Mouse (Mus musculus) adipocyte (in vitro differentiated cells): Measurements from ENCODE around the gene Dner.

ENCODE experiments used
- DNase-seq: peaks from one replicate; pipeline ENCODE4 v3.0.0-alpha.2; 2016; ENCODE audit warnings: low spot score

Dner gene

DNA sequence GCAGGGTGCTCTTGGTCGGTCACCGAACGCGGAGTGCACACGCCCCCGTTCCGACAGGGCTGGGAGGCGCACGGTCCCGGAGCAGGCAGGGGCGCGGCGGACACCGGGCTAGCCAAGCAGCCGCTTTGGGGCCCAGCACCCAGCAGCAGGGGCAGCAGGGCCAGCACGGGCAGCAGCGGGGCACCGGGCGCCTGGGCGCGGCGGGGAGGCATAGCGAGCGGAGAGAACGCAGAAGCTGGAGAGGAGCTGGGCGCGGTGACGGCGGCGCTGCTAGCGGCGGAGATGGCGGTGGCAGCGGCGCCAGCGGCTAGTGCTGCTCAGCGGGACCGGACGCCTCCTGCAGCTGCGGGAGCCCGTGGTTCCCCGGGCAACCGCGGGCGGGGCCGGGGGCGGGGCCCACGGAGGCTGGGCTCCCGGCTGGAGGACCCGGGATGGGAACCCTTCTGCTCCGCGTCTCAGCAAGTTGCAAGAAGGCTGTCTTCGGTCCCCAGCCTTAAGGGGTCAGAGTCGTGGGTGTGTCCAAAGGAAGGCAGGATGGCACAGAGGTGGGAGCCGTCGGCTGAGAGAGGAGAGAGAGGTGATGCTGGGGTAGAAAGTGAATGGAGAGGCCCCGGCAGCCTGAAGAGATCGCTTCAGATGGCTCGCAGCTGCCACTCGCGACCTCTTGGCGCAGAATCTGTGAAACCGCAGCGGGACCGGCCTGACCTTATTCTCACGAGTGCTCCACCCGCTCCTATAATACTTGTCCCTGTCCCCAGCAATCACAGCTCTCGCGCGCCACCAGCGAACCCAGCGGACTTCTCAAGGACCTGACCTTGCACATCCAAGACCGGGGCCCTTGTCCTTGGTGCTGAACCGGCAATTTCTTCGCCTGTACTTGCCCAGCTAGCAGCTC lies at the start of gene Dner:
TSS of gene Dner (minus strand) at position 705 of the 895 bp plus-strand sequence.
- DNase-seq, result peak; percentile 9

DNA sequence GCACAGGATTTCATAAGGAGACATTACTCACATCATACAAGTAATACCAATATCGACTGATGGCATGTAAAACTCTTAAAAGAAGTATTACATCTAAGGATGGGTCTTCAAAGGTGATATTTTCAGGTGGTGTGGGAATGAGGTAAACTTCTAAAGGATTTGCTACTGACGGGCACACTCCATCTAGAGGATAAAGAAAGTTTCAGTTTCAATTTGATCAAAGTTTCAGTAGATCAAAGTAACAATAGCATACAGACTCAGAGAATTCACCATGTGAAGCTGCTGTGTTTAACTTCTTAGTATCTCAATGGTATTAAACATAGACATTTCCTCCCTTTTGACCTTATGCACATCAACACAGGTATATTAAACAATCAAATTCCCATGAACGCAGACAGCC lies 46.1 kb upstream of the Dner start:
- DNase-seq, result no peak

DNA sequence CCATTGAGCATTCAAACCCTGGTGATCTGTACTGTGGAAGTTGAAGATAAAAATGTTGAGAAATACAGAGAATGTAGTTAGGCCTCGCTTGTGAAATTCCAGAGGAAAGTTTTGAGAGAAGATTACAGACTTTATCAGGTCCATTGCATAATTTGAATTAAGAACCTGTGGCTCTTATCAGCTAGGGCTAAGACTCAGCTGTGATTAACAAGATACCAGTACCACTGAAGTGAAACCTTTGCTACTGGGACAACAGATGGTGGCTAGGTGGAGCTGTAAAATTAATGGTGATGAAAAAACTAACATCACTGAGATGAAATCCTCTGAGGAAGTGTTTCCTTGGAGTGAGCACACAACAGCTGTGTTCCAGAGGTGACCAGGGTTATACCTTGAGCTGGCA lies 44.1 kb upstream of the Dner start:
- DNase-seq, result no peak

DNA sequence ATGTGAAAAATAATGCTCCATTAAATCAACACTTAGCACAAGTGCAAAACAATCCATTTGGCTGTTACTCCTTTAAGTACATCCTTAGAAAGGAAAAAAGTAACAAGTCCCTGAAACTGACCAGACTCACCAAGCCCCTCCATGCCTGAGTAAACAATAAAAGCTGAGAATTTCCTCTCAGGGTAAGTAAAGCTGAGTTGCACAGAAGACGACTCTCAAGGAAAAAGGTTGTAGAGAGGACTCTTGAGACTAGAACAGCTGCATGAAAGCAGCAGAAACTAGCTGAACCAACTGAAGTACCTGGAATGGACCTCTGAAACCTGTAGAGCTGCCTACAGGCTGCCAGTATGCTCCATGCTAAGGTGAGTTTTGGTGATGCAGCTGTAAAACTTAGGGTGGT lies 41.1 kb upstream of the Dner start:
- DNase-seq, result no peak

DNA sequence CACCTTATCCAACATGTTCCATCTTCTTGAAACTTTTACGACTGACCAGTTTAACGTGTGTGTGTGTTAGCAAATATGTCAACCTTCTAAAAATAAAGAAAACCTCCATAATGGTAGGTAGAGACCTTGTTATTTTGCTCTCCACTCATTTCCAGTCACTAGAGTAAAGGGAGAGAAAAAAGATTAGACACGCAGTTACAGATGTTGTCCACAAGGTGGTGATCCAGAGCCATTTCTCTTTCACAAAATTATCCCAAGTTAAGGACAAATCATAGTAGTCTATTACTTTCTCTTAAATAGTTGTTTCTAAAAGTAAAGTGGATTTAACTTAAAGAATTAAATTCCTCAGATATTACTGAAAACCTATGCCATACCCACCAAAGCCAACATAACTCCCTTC lies 37.8 kb upstream of the Dner start:
- peak; percentile 65 for DNase-seq

DNA sequence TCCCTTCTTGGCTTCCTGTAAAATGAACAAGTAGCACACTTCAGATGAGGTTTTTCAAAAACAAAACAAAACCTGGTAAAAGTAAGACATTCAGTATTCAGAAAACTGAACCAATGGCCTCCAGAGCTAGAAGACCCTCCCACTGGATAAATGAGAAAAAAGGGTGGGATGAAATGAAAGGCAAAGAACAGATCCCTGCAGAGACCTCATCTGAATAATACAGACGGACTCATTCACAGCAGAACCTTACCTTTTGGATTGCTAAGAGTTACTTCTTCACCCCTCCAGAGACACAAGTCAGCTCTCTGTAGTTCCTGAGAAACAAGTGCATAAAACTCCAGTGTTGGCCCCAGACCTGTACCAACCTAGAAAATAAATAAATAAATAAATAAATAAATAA lies 35.7 kb upstream of the Dner start:
- no peak for DNase-seq

DNA sequence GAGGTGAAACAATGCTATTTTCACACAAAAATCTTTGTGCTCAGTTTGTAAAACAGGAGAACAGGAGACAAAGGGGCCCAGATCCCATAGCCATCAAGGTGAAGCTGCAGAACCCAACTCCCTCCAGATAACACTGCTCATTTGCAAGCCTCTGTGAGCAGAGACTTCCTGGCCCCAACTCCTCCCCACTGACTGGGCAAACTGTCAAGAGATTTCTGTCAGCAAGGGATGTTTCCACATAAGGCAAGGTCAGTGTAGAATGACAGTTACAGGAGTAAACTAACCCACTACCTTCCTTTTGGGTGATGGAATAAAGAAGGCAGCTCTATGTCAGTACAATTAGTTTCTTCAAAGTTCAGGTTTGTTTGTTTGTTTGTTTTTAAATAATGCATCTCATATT lies 26.8 kb upstream of the Dner start:
- DNase-seq, result peak; percentile 47

DNA sequence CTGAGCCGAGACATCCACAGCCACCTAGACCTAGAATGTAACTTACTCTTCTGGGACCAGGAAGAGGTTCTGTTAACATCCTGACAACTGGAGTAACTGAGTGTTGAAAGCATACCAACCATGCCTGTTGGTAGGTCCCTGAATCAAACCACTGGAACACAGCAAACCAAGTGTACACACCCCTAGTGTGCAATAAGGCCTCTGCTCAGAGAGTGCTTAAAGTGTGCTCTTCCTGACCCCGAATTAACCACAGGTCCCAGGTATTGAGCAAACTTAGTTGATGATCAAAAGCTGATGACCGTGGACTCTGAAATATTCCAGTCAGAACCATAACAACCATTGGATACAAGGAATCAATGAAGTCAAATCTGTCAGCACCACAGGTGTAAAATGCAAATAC lies 26.4 kb upstream of the Dner start:
- DNase-seq, result no peak

DNA sequence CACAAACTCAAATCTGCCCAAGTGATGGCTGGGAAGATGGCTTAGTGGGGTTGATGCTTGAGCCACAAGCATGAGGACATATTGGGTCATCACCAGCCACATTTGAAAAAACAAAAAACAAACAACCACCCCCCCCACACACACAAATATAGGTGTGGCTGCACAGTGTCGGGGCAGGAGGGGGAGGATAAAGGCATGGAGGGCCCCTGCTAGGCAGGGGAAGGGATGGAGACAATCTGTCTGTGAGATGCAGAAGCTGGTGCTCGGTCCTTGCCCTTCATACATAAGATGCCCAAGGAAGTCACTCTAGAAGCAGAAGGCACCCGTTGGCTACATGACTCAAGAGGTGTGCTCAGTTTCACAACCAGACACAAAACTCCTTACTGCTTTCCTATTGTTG lies 25.9 kb upstream of the Dner start:
- no peak for DNase-seq

DNA sequence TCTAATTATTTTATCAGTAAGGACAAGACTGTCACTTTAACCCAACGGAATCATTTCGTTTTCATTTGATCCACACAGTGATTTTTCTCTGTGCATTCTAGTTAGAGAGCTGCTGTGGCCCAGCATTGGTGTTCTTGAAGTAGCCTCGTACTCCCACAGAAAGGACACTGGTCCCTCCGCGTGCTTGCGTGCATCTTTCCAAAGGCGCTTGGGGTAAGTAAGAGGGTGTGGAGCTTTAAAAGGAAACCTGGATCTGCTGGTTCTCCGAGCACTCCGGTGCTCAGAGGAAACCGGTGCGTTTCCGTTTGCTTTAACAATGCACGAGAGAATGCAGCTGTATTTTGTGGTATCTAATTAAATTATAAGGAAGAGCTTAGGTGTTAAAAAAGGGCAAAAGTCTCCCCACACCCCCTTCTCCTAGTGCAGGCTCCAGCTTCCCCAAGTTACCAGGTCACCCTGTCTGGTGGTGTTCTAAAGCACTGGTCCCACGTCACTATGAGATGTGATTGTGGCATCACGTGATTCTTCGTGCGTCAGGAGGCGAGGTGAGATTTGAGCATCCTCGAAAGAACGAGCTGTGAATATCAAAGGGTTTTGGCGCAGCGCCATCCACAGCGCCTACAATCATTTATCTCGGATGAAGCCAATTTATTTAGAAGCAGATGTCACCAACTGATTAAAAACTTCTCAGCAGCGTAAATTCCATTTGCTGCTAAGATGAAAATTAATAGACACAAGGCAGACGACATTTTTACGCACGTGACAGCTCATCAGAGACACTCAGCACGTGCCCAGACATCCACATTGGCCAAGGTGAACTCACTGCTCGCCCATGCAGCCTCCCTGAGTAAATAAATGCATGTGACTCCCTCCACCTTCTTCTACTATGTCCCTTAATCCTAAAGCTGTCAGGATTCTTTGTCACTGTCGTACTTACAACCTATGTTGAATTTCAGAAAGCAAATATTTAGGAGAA lies 14.1 kb upstream of the Dner start:
- DNase-seq, result no peak

DNA sequence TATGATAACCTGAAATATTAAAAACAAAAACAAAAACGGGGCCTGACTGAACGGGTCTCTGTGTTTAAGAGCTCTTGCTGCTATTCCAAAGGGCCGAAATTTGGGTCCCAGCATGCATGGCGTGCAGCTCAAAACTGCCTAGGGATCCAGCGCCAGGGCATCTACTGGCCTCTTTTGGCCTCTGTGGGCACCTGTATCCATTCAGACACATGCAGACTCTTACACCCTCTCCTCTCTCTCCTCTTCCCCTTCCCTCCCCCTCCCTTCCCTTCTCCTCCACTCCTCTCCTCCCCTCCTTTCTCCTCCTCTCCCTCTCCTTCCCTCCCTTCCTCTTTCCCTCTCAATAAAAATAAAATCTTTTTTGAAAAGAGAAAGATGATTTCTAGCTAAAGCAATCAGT lies 13.4 kb upstream of the Dner start:
- DNase-seq, result no peak

DNA sequence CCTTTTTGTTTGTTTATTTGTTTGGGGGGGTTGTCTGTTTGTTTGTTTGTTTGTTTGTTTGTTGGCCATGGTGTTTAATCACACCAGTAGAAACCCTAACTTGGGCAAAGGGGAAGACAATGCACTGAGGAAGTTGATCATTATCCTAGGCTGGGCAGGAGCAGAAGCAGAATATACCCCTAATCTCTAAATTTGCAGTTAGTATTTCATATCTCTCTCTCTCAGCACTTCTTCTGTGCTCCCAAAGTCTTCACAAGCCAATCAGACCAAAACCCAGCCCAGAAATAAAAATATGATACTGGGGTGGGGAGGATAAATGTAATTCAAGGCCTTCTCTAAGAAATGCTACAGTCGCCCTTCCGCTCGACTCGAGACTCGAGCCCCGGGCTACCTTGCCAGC lies 4.2 kb upstream of the Dner start:
- no peak for DNase-seq

DNA sequence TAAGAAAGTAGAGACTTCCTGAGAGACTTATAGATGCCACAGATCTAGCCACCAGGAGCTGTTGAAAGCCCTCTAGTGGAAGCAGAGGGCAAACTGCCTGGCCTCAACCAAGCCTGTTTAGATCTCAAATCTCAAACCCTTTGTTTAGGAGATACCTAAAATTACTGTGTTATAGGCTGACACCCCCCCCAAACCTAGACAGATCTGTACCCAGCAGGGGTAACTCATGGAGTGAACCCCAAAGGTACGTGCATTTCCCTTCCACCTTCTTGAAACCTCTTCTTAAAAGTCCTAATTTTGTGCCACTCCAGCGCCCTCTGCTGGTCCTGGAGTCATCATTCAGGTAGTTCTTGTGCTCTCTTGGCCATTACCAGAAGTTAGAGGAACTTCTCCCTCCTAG lies 1.1 kb upstream of the Dner start:
- peak; percentile 51 for DNase-seq

DNA sequence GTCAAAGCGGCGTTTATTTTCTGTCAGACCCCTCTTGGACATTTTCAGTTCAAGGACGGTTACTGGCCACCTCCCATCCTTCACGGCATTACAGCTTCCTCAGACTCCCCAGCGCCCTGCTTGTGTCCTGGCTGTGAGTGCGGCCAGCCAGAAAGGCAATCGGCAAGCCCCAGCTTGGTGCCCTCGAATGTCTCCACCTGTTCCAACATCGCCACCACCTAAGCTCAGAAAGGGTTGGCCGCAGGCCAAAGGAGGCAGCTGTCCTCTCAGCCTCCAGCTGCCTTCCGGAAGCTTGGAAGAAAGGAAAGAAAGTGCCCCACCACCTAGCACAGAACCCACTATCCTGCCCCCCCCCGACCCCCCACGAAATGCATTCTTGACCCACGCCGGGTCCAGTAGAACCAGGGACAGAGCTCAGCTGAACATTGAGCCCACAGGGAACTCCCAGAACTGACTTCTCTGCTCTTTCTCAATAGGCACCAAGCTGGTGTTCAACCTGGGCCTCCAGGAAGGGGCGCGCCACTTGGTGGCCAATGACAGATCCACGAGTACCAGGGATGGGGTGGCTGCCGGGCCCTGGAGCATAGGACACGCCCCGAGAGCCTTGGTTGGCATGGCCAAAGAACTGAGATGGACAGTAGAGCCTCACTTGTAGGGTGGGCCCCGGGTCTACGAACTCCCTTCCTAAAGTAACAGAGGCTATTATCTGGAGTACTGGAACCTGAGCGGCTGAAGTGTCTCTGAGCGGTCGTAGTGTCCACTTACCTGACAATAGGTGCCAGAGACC lies 1.1 kb downstream of the Dner start:
- DNase-seq, result no peak

DNA sequence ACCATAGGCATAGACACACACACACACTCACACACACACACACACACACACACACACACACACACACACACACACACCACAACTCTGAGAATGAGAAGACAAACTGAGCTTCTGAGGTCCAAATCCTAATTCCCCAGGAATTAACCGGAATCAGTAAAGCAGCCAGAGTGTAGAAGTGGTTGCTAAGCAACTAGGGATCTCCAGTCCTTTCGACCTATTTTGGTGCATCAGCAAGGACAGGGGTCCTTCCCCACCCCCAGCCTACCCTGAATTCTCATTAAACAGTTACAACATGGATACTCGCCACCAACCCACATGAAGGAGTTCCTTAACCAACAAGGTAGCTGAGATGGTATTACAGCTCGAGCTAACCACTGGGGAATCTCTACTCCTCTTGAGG lies 18.1 kb downstream of the Dner start:
- no peak for DNase-seq

DNA sequence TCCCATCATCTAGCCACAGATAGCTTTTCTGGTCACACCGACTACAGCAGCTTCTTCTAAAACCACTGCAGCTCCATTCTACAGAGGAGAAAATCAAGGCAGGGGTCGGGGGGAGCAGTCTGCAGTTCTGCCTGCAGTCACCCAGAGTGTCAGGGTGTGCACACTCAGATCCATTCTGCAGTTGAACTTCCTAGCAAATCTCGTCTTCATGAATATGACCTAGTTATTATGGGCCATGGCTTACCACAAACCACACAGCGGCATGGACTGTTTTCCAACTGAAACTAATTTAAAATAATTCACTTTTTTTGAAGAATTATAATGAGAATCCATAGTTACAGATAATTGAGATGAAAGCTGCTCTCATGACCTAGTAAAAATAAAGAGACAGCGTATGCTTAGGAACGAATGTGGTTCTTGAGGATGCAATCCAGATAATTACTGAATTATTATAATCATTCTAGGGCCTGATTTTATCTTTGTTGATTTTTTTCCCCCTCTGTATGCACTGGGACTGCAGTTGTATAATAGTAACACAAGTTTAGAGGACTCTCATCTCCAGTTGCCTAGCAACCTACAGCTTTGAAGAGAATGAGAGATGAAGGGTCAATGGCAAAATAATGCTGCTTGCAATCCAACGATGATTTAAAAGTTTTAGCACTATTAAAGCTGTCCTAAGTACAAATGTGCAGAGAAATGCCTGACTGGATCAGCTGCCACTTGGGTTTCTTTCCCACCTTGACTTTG lies 27.7 kb downstream of the Dner start:
- DNase-seq, result no peak

DNA sequence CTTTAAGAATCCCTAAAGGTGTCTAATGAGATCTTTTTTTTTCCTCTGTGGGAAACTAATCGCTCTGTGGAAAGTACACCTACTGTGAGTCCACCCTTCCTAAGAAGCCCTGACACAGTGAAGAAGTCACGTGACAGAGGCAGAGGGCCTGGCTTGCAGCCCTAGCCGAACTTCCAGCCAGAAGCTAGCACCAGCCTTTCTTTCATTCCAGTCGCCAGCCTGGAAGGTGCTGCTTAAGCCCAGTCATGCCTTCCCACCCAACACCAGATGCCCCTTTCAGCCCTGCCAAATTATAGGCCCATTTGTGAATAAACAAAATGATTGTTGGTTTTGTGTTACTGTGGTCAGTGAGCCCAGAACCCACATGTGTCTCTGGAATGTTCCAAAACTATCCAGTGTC lies 28.4 kb downstream of the Dner start:
- DNase-seq, result no peak

DNA sequence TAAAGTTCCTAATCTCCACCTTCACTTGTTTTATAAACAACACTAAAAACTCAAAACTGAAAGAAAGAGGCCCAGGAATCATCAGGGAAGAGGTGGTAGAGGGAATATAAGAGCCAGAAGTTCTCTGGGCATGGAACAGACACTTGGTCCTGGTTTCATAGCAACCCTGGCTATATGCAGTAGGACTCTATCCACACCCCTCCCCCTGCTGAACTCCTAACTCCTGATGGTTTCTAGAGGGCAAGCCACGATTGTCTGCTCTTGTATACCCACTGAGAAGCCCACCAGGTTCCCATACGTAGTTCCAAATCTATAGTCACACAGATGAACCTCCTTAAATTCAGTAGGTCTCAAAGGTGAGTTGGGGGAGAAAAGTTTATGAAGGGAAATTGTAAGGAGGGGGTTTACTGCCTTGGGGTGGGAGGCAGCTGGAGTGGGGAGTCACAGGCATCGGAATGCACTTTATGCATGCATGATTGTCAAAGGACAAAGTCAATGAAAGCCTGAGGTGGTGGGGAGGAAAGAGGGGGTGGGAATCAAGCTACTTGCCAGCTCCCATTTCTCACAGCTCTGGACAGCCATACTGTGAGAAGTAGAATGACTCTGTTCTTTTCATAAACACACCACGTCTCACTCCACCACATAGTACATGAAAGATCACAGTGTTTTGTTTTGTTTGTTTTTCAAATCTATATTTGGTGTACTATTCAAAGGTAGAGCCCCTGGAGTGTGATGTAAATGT lies 31.5 kb downstream of the Dner start:
- no peak for DNase-seq

DNA sequence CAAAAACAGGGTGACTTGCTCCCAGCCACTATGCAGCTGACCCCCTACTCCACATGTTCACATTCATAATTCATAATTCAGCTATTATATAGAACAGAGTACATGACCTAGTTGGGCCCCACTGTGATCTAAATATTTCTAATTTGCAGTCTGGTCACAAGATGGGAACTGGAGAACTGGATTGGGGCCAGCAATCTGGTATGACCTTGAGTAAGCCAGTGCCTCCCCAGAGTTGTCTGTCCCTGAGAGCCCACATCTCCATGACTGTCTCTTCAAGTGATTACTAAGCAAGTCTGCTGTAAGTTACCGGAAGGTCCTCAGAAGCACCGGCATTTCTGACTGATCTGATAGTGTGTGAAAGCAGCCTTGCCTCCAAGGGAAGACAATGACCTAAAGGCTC lies 49.2 kb downstream of the Dner start:
- no peak for DNase-seq

DNA sequence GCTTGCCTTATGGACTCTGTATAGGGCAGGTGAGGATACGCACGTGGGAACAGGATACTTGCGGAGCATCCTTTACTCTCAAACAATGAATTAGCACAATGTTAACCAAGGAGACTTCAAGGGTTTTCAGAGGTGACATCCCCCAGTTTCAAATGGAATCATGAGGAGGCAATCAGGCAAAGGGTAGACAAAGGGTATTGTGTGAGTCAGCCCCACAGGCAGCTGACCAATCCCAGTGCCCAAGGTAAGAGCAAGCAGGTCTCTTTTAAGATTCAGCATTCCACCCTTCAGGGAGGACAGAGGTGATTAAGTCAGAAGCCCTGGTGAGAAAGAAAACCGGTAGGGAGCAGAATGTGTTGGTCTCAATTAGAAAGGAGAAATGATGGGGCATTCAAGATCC lies 55.6 kb downstream of the Dner start:
- no peak for DNase-seq

DNA sequence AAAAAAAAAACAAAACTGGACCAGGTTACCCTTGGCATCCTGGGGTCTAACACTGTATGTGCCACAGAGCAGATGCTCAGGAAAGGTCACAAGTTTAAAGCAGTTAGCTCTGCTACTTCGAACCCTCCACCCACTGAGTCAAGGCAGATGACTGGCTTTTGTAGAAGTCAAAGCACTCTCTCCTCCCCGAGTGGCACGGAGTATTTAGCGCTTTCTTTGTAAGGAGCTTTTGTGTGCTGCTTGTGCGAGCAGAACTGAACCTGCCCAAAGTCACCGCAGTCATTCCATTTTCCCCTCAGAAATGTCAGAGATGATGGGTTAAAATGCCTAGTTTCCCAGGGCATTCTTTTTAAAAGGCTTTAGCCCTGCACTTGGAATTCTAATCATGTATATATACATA lies 59.1 kb downstream of the Dner start:
- DNase-seq, result no peak
